Mouse (Mus musculus): Measurements from ENCODE around the gene Arpc1b.
"Not testable (repeated sequence)": the region's sequence is repeated elsewhere in the genome, so short reads cannot be mapped to it uniquely, and the experiment has no call there.

The Arpc1b gene

GRCm38 (mm10) chr5:145113416-145113815 is 599 bp upstream of the Arpc1b start:
- in situ Hi-C loops (cut with MseI, MboI), result no loop called here

- in situ Hi-C loops (cut with MseI, MboI), result no loop called here
These were observed 825 bp downstream of the Arpc1b start for GRCm38 (mm10) chr5:145114606-145115473.

- in situ Hi-C loops (cut with MseI, MboI), result no loop called here
These were observed 1.7 kb downstream of the Arpc1b start for GRCm38 (mm10) chr5:145115736-145116135.

- in situ Hi-C loops (cut with MseI, MboI), result no loop called here
These were observed 2.3 kb downstream of the Arpc1b start for GRCm38 (mm10) chr5:145116316-145116715.

- in situ Hi-C loops (cut with MseI, MboI), result no loop called here
These were observed 2.9 kb downstream of the Arpc1b start for GRCm38 (mm10) chr5:145116916-145117315.

- in situ Hi-C loops (cut with MseI, MboI), result no loop called here
These were observed 4.0 kb downstream of the Arpc1b start for GRCm38 (mm10) chr5:145118005-145118404.

GRCm38 (mm10) chr5:145118461-145118860 is 4.4 kb downstream of the Arpc1b start:
- in situ Hi-C loops (cut with MseI, MboI), result no loop called here

- in situ Hi-C loops (cut with MseI, MboI), result no loop called here
These were observed 5.4 kb downstream of the Arpc1b start for GRCm38 (mm10) chr5:145119385-145119784.

- in situ Hi-C loops (cut with MseI, MboI), result no loop called here
These were observed 6.9 kb downstream of the Arpc1b start for GRCm38 (mm10) chr5:145120921-145121320.

- in situ Hi-C loops (cut with MseI, MboI), result no loop called here
These were observed 9.4 kb downstream of the Arpc1b start for GRCm38 (mm10) chr5:145123396-145123795.

GRCm38 (mm10) chr5:145126580-145126979 is 12.6 kb downstream of the Arpc1b start:
- in situ Hi-C loops (cut with MseI, MboI), result no loop called here

GRCm38 (mm10) chr5:145129124-145129523 is 15.1 kb downstream of the Arpc1b start:
- in situ Hi-C loops (cut with MseI, MboI), result no loop called here

- in situ Hi-C loops (cut with MseI, MboI), result not testable (repeated sequence)
These were observed 15.8 kb downstream of the Arpc1b start for GRCm38 (mm10) chr5:145129773-145130172.

GRCm38 (mm10) chr5:145130191-145130590 is 16.2 kb downstream of the Arpc1b start:
- in situ Hi-C loops (cut with MseI, MboI), result no loop called here

GRCm38 (mm10) chr5:145130995-145131394 is 17.0 kb downstream of the Arpc1b start:
- in situ Hi-C loops (cut with MseI, MboI), result no loop called here

GRCm38 (mm10) chr5:145133275-145133674 is 19.3 kb downstream of the Arpc1b start:
- in situ Hi-C loops (cut with MseI, MboI), result not testable (repeated sequence)

- in situ Hi-C loops (cut with MseI, MboI), result no loop called here
These were observed 24.8 kb downstream of the Arpc1b start for GRCm38 (mm10) chr5:145138836-145139235.

GRCm38 (mm10) chr5:145139571-145140519 is 25.8 kb downstream of the Arpc1b start, which contains the start of the genes Pdap1 and Bud31:
Gene Pdap1 (minus strand): TSS chr5:145140238.
Gene Bud31 (plus strand): TSS chr5:145140362.
- in situ Hi-C loops (cut with MseI, MboI), result no loop called here

GRCm38 (mm10) chr5:145140611-145141010 is 26.6 kb downstream of the Arpc1b start:
- in situ Hi-C loops (cut with MseI, MboI), result no loop called here

GRCm38 (mm10) chr5:145147748-145148147 is 33.7 kb downstream of the Arpc1b start:
- in situ Hi-C loops (cut with MseI, MboI), result no loop called here

- in situ Hi-C loops (cut with MseI, MboI), result no loop called here
These were observed 35.3 kb downstream of the Arpc1b start for GRCm38 (mm10) chr5:145149294-145149693.

- in situ Hi-C loops (cut with MseI, MboI), result no loop called here
These were observed 38.7 kb downstream of the Arpc1b start for GRCm38 (mm10) chr5:145152690-145153089.

Data from mouse trophoblast stem cell (cell line).